ENCODE assay signal across 8 mouse cellular contexts in genomic region chr1:42243458-42243855, GRCm38 (mm10).
A peak's percentile ranks its signal among the peaks of the same experiment; 100 is the strongest.
DNase-seq lines count a peak whose midpoint lies in the region; ATAC-seq and TF ChIP-seq lines count a peak whose summit lies in the region.

No protein-coding gene starts in this region.

- H3K4me3 ChIP-seq in liver, embryonic 16.5 days (ENCODE audit: low read depth, low read length), result no peak overlapping the region
- no peak overlapping the region for H3K4me3 ChIP-seq in liver, embryonic 11.5 days (ENCODE audit: low read depth, low read length)
- no peak overlapping the region for H3K4me3 ChIP-seq in embryonic facial prominence, embryonic 12.5 days
- H3K4me3 ChIP-seq in kidney, postnatal 0 days (replicated peaks; ENCODE audit: low read depth, low read length), result no peak overlapping the region
- H3K4me3 ChIP-seq in gastrocnemius, adult 2 months, result no peak overlapping the region

- no peak for DNase-seq in liver, embryonic 11.5 days (ENCODE audit: low spot score)
- DNase-seq in kidney, postnatal 0 days (ENCODE audit: low spot score), result peak; percentile 59
- DNase-seq in retina, postnatal 1 day, result peak; percentile 30
- DNase-seq in frontal cortex, postnatal 14 days (ENCODE audit: low spot score in 2 of 2), result no peak
- no peak for DNase-seq in gastrocnemius, adult 2 months

- no peaks in the 10 kb centered on the region for H3K4me1 ChIP-seq in liver, embryonic 16.5 days (ENCODE audit: control insufficient read depth, low read depth, low read length)
- 0 out of 2 replicates have a peak, but pooled peaks cover 2% of the 10 kb centered on the region for H3K4me1 ChIP-seq in liver, embryonic 11.5 days (replicated peaks; ENCODE audit: control insufficient read depth, insufficient read depth, low read length)
- peaks cover 10% of the 10 kb centered on the region; the same call in 1 of the 2 replicates for H3K4me1 ChIP-seq in embryonic facial prominence, embryonic 12.5 days
- H3K4me1 ChIP-seq in kidney, postnatal 0 days (replicated peaks; ENCODE audit: insufficient read depth, low read length), result no peaks in the 10 kb centered on the region

- WGBS in liver, embryonic 16.5 days (ENCODE audit: insufficient replicate concordance), result 38% methylated on average over 5 of the region's 5 CpGs
- 49% methylated on average over 5 of the region's 5 CpGs for WGBS in liver, embryonic 11.5 days
- WGBS in embryonic facial prominence, embryonic 12.5 days, result 42% methylated on average over 5 of the region's 5 CpGs
- WGBS in kidney, postnatal 0 days, result 52% methylated on average over 5 of the region's 5 CpGs

- ATAC-seq in liver, embryonic 16.5 days (ENCODE audit: low read depth), result peak; percentile 48; the same call in 1 of the 2 replicates
- ATAC-seq in liver, embryonic 11.5 days (replicated peaks; ENCODE audit: low FRiP score), result no peak; the same call in 1 of the 2 replicates
- ATAC-seq in embryonic facial prominence, embryonic 12.5 days (ENCODE audit: insufficient number of reproducible peaks, insufficient read depth, low FRiP score, low TSS enrichment), result no peak
- no peak; the same call in 1 of the 2 replicates for ATAC-seq in kidney, postnatal 0 days (replicated peaks; ENCODE audit: low FRiP score, low read depth)
- no peak for ATAC-seq in inflammation-experienced regulatory T-cells, adult 6 months

- H3K9ac ChIP-seq in liver, embryonic 16.5 days (ENCODE audit: low read depth, low read length), result no peak overlapping the region
- H3K9ac ChIP-seq in liver, embryonic 11.5 days (ENCODE audit: low read depth, low read length), result no peak overlapping the region
- no peak overlapping the region for H3K9ac ChIP-seq in embryonic facial prominence, embryonic 12.5 days
- no peak overlapping the region for H3K9ac ChIP-seq in kidney, postnatal 0 days (ENCODE audit: low read depth, low read length)

- intact Hi-C loops in gastrocnemius, adult 2 months (cut with DNase I), result no loop called here

- no peak overlapping the region for H3K4me2 ChIP-seq in liver, embryonic 16.5 days (ENCODE audit: low read depth, low read length)
- no peak overlapping the region for H3K4me2 ChIP-seq in liver, embryonic 11.5 days
- peak overlapping the region; percentile 39 for H3K4me2 ChIP-seq in embryonic facial prominence, embryonic 12.5 days (replicated peaks)
- H3K4me2 ChIP-seq in kidney, postnatal 0 days (ENCODE audit: low read length), result no peak overlapping the region

- H3K36me3 ChIP-seq in liver, embryonic 16.5 days (ENCODE audit: control insufficient read depth, insufficient read depth), result no peaks in the 10 kb centered on the region
- no peaks in the 10 kb centered on the region for H3K36me3 ChIP-seq in liver, embryonic 11.5 days (ENCODE audit: control insufficient read depth, insufficient read depth, low read length)
- H3K36me3 ChIP-seq in embryonic facial prominence, embryonic 12.5 days, result no peaks in the 10 kb centered on the region
- H3K36me3 ChIP-seq in kidney, postnatal 0 days (ENCODE audit: insufficient read depth, low read length), result no peaks in the 10 kb centered on the region

- no peaks in the 10 kb centered on the region for H3K27me3 ChIP-seq in liver, embryonic 16.5 days (ENCODE audit: control insufficient read depth, insufficient read depth, low read depth, low read length)
- no peaks in the 10 kb centered on the region for H3K27me3 ChIP-seq in liver, embryonic 11.5 days (replicated peaks; ENCODE audit: control insufficient read depth, insufficient read depth, low read length)
- no peaks in the 10 kb centered on the region for H3K27me3 ChIP-seq in embryonic facial prominence, embryonic 12.5 days
- no peaks in the 10 kb centered on the region for H3K27me3 ChIP-seq in kidney, postnatal 0 days (ENCODE audit: insufficient read depth, low read length)

- no peak for TF ChIP-seq CTCF in kidney, postnatal 0 days (IDR thresholded peaks at IDR 0.05; ENCODE audit: low read depth)
- no peak for TF ChIP-seq CTCF in gastrocnemius, adult 2 months (IDR thresholded peaks at IDR 0.05)

- H3K9me3 ChIP-seq in liver, embryonic 16.5 days (replicated peaks; ENCODE audit: control insufficient read depth, low read length), result no peaks in the 10 kb centered on the region
- no peaks in the 10 kb centered on the region for H3K9me3 ChIP-seq in liver, embryonic 11.5 days (ENCODE audit: control insufficient read depth, low read length)
- H3K9me3 ChIP-seq in embryonic facial prominence, embryonic 12.5 days, result no peaks in the 10 kb centered on the region
- no peaks in the 10 kb centered on the region for H3K9me3 ChIP-seq in kidney, postnatal 0 days (replicated peaks; ENCODE audit: low read length)

- no peak overlapping the region for H3K27ac ChIP-seq in liver, embryonic 16.5 days (ENCODE audit: low read length)
- no peak overlapping the region for H3K27ac ChIP-seq in liver, embryonic 11.5 days (ENCODE audit: low read depth, low read length)
- 0 out of 2 replicates have a peak overlapping the region, but pooled peaks have one; percentile 54 for H3K27ac ChIP-seq in embryonic facial prominence, embryonic 12.5 days
- peak overlapping the region; percentile 21; the same call in 1 of the 2 replicates for H3K27ac ChIP-seq in kidney, postnatal 0 days
- no peak overlapping the region for H3K27ac ChIP-seq in gastrocnemius, adult 2 months

Comparison
In these comparisons a context has a peak if more than half of its experiments do, and no peak if none do; other contexts are left out.
1. H3K27ac ChIP-seq: peak in embryonic facial prominence, embryonic 12.5 days (single experiment) and kidney, postnatal 0 days (single experiment); none in liver, embryonic 16.5 days (single experiment), liver, embryonic 11.5 days (single experiment) and gastrocnemius, adult 2 months (single experiment).
2. DNase-seq: peak in kidney, postnatal 0 days (single experiment) and retina, postnatal 1 day (single experiment); none in liver, embryonic 11.5 days (single experiment), frontal cortex, postnatal 14 days (0 of 2) and gastrocnemius, adult 2 months (single experiment).